Mouse (Mus musculus) ovary, adult 18-20 months (tissue): ENCODE measurements around the gene Tmem186.

ENCODE experiments used
- DNase-seq: peaks from one replicate; pipeline ENCODE4 v3.0.0; 2022; ENCODE audit warnings: low spot score, mixed read lengths

The Tmem186 gene

GRCm38 (mm10) chr16:8612214-8613005 is 25.1 kb downstream of the Tmem186 start:
- DNase-seq = no peak

GRCm38 (mm10) chr16:8610397-8610796 is 27.1 kb downstream of the Tmem186 start:
- no peak for DNase-seq

GRCm38 (mm10) chr16:8603789-8604188 is 33.7 kb downstream of the Tmem186 start:
- DNase-seq = no peak

- DNase-seq = no peak
Measured at GRCm38 (mm10) chr16:8597516-8597915, 40.0 kb downstream of the Tmem186 start.

GRCm38 (mm10) chr16:8596336-8596735 is 41.2 kb downstream of the Tmem186 start:
- no peak for DNase-seq

DNA sequence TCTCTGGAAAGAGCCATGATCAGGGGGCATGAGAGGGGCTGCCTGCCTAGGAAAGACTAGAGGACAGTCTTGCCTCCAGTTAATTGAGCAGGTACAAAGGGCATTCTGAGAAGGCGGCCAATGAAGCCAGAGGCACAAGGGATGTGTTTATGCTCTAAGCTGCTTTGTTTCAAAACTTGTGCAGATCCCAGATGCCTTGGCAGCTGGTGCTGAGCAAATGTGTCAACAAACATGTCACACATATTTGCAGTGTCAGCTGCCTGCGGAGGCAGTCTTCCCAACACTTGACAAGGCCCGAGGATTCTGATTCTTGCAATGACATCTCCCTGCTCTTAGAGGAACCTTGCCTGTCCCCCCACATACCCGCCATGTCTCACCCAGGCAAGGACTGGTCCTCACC is 42.1 kb downstream of the Tmem186 start:
- DNase-seq = no peak

- peak; percentile 29 for DNase-seq
Measured at GRCm38 (mm10) chr16:8585056-8585455, 52.5 kb downstream of the Tmem186 start.

- DNase-seq = no peak
Measured at GRCm38 (mm10) chr16:8584248-8584647, 53.3 kb downstream of the Tmem186 start.
